Mouse (Mus musculus) left cerebral cortex, postnatal 36 days (tissue): ENCODE data around the gene Rhcg. TPM values are rescaled to one million over a fixed set of nuclear protein-coding genes. Genes with fewer than 3 reads are reported as not detected.

Source experiments
- DNase-seq, 2 experiments: peaks; one replicate each; pipeline ENCODE4 v3.0.0; 2021 to 2022; ENCODE audit warnings: low spot score in 2 of 2, mixed read lengths in 1 of 2
- intact Hi-C: fragments of 180-260 bp; cut with DNase I; formaldehyde crosslinking; loops from one replicate; pipeline ENCODE4 v1.15.1; 2025
- total RNA-seq, 2 experiments: library from RNA; stranded (reverse); gene quantifications; 2 replicates each; pipeline ENCODE4 v1.2.3; 2021

The Rhcg gene
- 1 to 10 TPM in 1 of 2 experiments, under 1 TPM in 1; 0.82 to 1.4 TPM for total RNA-seq

GRCm38 (mm10) chr7:79617418-79617817 lies at the start of gene Rhcg:
TSS of gene Rhcg (minus strand) at chr7:79617657.
- intact Hi-C loops = no loop called here
- no peak for DNase-seq

GRCm38 (mm10) chr7:79666690-79667089 lies 49.2 kb upstream of the Rhcg start:
- DNase-seq = no peak
- intact Hi-C loops = no loop called here

DNA sequence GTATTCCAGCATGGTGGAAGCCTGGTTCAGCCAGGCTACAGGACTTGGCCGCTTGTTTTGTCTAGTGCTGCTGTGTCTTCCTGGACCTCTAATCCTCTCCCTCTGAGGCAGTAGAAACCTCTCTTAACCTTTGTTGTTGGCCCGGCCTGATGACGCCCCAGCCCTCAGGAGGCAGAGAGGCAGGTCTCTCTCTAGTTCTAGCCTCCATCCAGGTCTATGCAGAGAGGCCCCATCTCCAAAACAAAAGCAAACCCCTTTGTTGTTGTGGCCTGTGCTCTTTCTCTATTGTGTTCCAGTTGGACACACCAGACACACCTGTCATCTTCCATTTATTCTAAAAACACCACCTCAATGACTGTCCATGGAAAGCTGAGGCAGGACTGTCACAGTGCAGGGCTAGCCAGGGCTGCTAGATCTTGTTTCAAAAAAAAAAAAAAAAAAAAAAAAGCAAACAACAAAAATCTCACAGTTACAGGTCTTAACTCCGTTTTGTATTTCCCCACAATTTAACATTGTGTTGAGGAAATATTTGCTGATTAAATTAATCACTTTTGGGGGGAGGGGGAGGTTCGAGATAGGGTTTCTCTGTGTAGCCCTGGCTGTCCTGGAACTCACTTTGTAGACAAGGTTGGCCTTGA lies 43.9 kb upstream of the Rhcg start:
- intact Hi-C loops = no loop called here

GRCm38 (mm10) chr7:79660291-79661150 lies 43.1 kb upstream of the Rhcg start:
- peak in 1 of 2 experiments; percentile 4 for DNase-seq

More for the DNA sequence above, 43.9 kb upstream of the Rhcg start:
- DNase-seq = no peak

GRCm38 (mm10) chr7:79659578-79660290 lies 42.3 kb upstream of the Rhcg start, which contains the start of gene Ticrr:
TSS of gene Ticrr (plus strand) at chr7:79660196.
- peak; percentile 88 to 93 for DNase-seq
- intact Hi-C loops = no loop called here

More at GRCm38 (mm10) chr7:79660291-79661150, 43.1 kb upstream of the Rhcg start:
- intact Hi-C loops = no loop called here

DNA sequence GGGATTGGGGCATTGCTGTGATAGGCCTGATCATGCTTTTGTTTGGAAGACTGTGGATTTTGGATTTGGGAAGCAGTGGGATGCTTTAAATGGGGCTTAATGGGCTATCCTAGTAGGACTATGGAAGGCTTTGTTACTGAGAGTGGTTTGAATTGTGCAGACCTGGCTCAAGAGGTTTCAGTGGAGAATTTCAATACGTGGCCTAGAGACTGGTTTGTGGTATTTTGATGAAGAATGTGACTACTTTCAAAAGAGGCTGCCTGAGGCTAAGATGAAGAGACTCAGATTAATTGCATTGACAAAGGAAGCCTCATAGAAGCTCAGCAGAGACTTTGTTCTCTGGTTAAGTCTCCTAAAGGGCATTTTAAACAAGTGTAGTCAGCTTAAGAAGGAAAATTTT lies 37.1 kb upstream of the Rhcg start:
- DNase-seq = no peak
- intact Hi-C loops = loop anchor here (5.0 kb wide), 1 partner anchor 157 kb away; no protein-coding TSS in a partner anchor

- no peak for DNase-seq
- intact Hi-C loops = loop anchor here (5.0 kb wide), 1 partner anchor 157 kb away; no protein-coding TSS in a partner anchor
Observed at GRCm38 (mm10) chr7:79654185-79654584, 36.7 kb upstream of the Rhcg start.

DNA sequence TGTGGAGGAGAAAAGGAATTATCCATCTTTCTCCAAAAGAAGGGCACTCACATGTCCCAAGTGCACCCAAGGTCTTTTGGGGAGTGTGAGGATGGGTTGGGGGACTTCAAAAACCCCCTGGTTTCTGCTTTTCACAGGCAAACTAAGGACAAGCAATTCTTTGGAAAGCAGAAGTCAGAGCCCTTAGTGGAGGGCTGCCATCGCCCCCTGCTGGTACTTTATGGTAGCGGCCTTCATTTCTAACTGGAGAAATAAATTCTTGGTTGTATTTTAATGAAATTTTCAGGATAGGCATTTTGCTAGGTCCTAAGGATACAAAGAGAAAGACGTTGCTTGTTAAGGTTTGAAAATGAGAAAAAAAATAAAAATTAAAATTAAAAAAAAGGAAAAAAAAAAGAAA lies 31.5 kb upstream of the Rhcg start:
- intact Hi-C loops = loop anchor here (2.0 kb wide), 1 partner anchor 36 kb away; no protein-coding TSS in a partner anchor
- peak; percentile 39 to 41 for DNase-seq

GRCm38 (mm10) chr7:79647233-79647632 lies 29.8 kb upstream of the Rhcg start:
- intact Hi-C loops = no loop called here
- DNase-seq = no peak

- no peak for DNase-seq
- intact Hi-C loops = no loop called here
Observed at GRCm38 (mm10) chr7:79631773-79632348, 14.4 kb upstream of the Rhcg start.

GRCm38 (mm10) chr7:79628271-79628913 lies 10.9 kb upstream of the Rhcg start:
- DNase-seq = no peak
- intact Hi-C loops = no loop called here

GRCm38 (mm10) chr7:79626170-79626569 lies 8.7 kb upstream of the Rhcg start:
- DNase-seq = no peak
- intact Hi-C loops = no loop called here

GRCm38 (mm10) chr7:79623086-79623485 lies 5.6 kb upstream of the Rhcg start:
- intact Hi-C loops = no loop called here
- DNase-seq = no peak

GRCm38 (mm10) chr7:79619493-79619892 lies 2.0 kb upstream of the Rhcg start:
- intact Hi-C loops = no loop called here

DNA sequence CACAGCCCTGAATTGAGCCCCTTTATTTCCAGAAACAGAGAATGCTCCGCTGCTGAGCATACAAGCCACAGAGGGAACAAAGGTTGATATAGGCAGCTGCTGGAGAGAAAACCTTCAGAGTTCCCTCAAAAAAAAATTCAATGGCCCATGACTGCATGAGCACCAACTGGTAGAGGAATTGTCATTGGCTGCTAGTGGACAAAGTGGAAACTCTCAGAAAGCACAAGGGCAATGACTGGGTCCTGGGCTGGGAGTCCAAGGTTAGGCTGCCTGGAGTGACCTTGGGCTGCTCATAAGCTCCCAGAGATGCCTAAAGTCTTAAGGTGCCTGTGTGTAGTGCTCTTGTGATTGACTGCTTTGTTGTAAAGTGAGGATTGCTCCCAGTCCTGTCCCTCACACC lies 1.5 kb downstream of the Rhcg start:
- DNase-seq = no peak
- intact Hi-C loops = no loop called here

More at GRCm38 (mm10) chr7:79619493-79619892, 2.0 kb upstream of the Rhcg start:
- no peak for DNase-seq

GRCm38 (mm10) chr7:79615008-79615407 lies 2.4 kb downstream of the Rhcg start:
- DNase-seq = no peak
- intact Hi-C loops = no loop called here

- DNase-seq = no peak
- intact Hi-C loops = loop anchor here (2.0 kb wide), 2 partner anchors 35 to 115 kb away; no protein-coding TSS in a partner anchor
Observed at GRCm38 (mm10) chr7:79613314-79613713, 4.1 kb downstream of the Rhcg start.

DNA sequence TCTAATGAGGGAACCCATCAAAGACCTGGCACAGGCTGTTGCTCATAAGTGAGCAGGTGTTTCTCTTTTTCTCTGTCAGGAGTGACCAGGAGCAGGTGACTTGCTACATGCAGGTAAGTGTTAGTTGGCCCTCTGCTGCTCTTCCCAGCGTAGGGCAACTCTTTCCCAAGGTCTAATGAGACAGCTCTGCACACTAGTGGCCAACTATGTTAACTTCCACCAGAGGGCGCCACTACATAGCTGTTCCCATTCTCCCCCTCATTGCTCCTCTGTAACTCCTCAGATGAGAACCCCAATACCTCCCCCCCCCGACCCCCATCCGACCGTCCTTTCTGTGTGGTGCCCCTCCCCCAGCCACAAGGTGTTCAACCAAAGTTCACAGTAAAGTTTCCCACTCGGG lies 4.7 kb downstream of the Rhcg start:
- intact Hi-C loops = loop anchor here (2.0 kb wide), 2 partner anchors 36 to 116 kb away; no protein-coding TSS in a partner anchor
- peak in 1 of 2 experiments; percentile 52 for DNase-seq

- intact Hi-C loops = loop anchor here (2.0 kb wide), 2 partner anchors 37 to 117 kb away; no protein-coding TSS in a partner anchor
- no peak for DNase-seq
Observed at GRCm38 (mm10) chr7:79611901-79612300, 5.6 kb downstream of the Rhcg start.
